Mouse (Mus musculus): Measurements from ENCODE around the gene Dalrd3. TPM values are rescaled to one million over a fixed set of nuclear protein-coding genes. Genes with fewer than 3 reads are reported as not detected.

The Dalrd3 gene
- polyA plus RNA-seq, 1 experiment from 2014 or later, result 175 TPM

DNA sequence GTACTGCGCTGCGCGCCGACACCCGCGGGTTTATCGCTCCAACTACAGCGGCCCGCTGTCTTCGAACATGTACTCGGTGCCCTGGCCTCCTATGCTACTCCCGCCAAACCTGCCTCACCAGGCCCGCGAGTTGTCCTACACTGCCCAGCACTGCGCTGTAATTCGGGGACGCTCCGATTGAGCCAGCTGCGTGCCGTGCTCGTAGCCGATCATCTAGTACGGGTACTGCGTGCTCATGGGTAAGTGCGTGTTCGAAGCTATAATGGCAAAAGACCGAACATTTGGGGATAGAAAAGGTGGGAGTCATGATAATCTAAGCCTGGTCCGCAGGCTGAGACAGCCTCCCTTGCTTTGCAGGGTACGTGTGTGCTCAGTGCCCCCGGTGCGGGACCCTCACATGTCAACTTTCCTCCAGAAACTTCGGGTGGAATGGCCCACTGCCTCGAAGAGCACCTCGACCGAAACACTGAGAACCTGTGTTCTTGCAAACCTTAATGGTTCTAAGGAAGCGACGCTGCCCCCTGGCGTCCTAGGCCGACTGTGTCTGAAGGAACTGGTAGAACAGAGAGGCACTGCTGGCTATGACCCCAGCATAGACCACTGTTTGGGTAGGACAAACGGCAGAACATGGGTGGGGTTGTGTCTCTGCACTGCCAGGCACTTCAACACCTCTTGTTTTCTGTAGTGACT, 666 bp downstream of the Dalrd3 start:
- Histone ChIP-seq H3K9ac (ENCODE audit: low read depth, low read length) (peak overlapping the region; percentile 68), H3K27ac (ENCODE audit: low read depth, low read length) (peak overlapping the region; percentile 62; the same call in 1 of the 2 replicates), H3K4me1 (replicated peaks; ENCODE audit: control insufficient read depth, insufficient read depth, low read length) (peaks cover 16% of the 10 kb centered on the region), H3K4me3 (ENCODE audit: low read depth, low read length) (peak overlapping the region; percentile 56), H3K9me3 (ENCODE audit: control insufficient read depth, low read length) (no peaks in the 10 kb centered on the region), H3K36me3 (ENCODE audit: control insufficient read depth, insufficient read depth, low read length) (peaks cover 13% of the 10 kb centered on the region), H3K4me2 (replicated peaks; ENCODE audit: low read depth, low read length) (peak overlapping the region; percentile 95), H3K27me3 (ENCODE audit: control insufficient read depth, insufficient read depth, low read length) (no peaks in the 10 kb centered on the region)
- WGBS, result 2% methylated on average over 40 of the region's 40 CpGs
- peak; percentile 85 for DNase-seq (ENCODE audit: low spot score)
- no peak for ATAC-seq (ENCODE audit: low FRiP score)

GRCm38 (mm10) chr9:108571401-108571973, 1.8 kb downstream of the Dalrd3 start:
- H3K4me3 ChIP-seq (ENCODE audit: low read depth, low read length), result no peak overlapping the region; the same call in 1 of the 2 replicates
- ATAC-seq (ENCODE audit: low FRiP score) (no peak), DNase-seq (ENCODE audit: low spot score) (no peak)
- no peak overlapping the region for H3K27ac ChIP-seq (ENCODE audit: low read depth, low read length)
- H3K36me3 ChIP-seq (ENCODE audit: control insufficient read depth, insufficient read depth, low read length), result peaks cover 16% of the 10 kb centered on the region
- 96% methylated on average over 16 of the region's 16 CpGs for WGBS
- H3K9ac ChIP-seq (ENCODE audit: low read depth, low read length), result no peak overlapping the region
- H3K4me1 ChIP-seq (replicated peaks; ENCODE audit: control insufficient read depth, insufficient read depth, low read length), result peaks cover 11% of the 10 kb centered on the region
- H3K9me3 ChIP-seq (ENCODE audit: control insufficient read depth, low read length), result no peaks in the 10 kb centered on the region
- H3K4me2 ChIP-seq (replicated peaks; ENCODE audit: low read depth, low read length), result no peak overlapping the region
- H3K27me3 ChIP-seq (ENCODE audit: control insufficient read depth, insufficient read depth, low read length), result no peaks in the 10 kb centered on the region

- no peak overlapping the region for H3K9ac ChIP-seq (ENCODE audit: low read depth, low read length)
- WGBS, result 91% methylated on average over 10 of the region's 10 CpGs
Observed at GRCm38 (mm10) chr9:108572321-108572720, 2.6 kb downstream of the Dalrd3 start.

GRCm38 (mm10) chr9:108573774-108574690, 4.3 kb downstream of the Dalrd3 start:
- DNase-seq (ENCODE audit: low spot score) (peak; percentile 83), ATAC-seq (ENCODE audit: low FRiP score) (no peak)
- Histone ChIP-seq H3K27ac (ENCODE audit: low read depth, low read length) (no peak overlapping the region), H3K9me3 (ENCODE audit: control insufficient read depth, low read length) (no peaks in the 10 kb centered on the region), H3K27me3 (ENCODE audit: control insufficient read depth, insufficient read depth, low read length) (no peaks in the 10 kb centered on the region), H3K4me3 (ENCODE audit: low read depth, low read length) (no peak overlapping the region), H3K4me2 (replicated peaks; ENCODE audit: low read depth, low read length) (no peak overlapping the region), H3K9ac (ENCODE audit: low read depth, low read length) (no peak overlapping the region), H3K36me3 (ENCODE audit: control insufficient read depth, insufficient read depth, low read length) (peaks cover 16% of the 10 kb centered on the region), H3K4me1 (replicated peaks; ENCODE audit: control insufficient read depth, insufficient read depth, low read length) (peaks cover 10% of the 10 kb centered on the region; the same call in 1 of the 2 replicates)
- 51% methylated on average over 26 of the region's 26 CpGs for WGBS

More at GRCm38 (mm10) chr9:108572321-108572720, 2.6 kb downstream of the Dalrd3 start:
- Histone ChIP-seq H3K27me3 (ENCODE audit: control insufficient read depth, insufficient read depth, low read length) (no peaks in the 10 kb centered on the region), H3K4me3 (ENCODE audit: low read depth, low read length) (no peak overlapping the region), H3K4me2 (replicated peaks; ENCODE audit: low read depth, low read length) (no peak overlapping the region), H3K9me3 (ENCODE audit: control insufficient read depth, low read length) (no peaks in the 10 kb centered on the region), H3K27ac (ENCODE audit: low read depth, low read length) (no peak overlapping the region), H3K36me3 (ENCODE audit: control insufficient read depth, insufficient read depth, low read length) (peaks cover 16% of the 10 kb centered on the region), H3K4me1 (replicated peaks; ENCODE audit: control insufficient read depth, insufficient read depth, low read length) (peaks cover 17% of the 10 kb centered on the region)
- DNase-seq (ENCODE audit: low spot score) (no peak), ATAC-seq (ENCODE audit: low FRiP score) (no peak)

DNA sequence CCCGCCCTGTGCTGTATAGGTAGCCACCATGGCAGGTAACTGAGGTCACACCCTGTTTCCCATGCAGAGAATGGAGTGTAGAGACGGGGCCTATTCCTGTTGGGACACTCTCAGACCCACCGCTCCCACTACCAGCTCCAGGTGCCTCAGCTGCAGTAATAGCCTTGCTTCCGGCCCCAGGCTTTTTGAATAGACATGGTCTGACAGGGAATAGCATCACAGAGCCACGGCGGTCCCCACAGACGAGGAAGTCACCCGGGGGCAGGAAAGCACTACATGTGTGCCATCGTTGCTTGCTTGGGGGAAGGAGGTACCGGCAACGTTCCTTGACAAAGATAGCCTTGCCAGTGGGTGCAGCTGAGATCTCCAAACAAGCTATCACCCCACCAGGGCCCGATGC, 5.2 kb downstream of the Dalrd3 start:
- Histone ChIP-seq H3K4me2 (replicated peaks; ENCODE audit: low read depth, low read length) (peak overlapping the region; percentile 14; the same call in 1 of the 2 replicates), H3K27ac (ENCODE audit: low read depth, low read length) (no peak overlapping the region), H3K9me3 (ENCODE audit: control insufficient read depth, low read length) (no peaks in the 10 kb centered on the region), H3K9ac (ENCODE audit: low read depth, low read length) (no peak overlapping the region), H3K27me3 (ENCODE audit: control insufficient read depth, insufficient read depth, low read length) (no peaks in the 10 kb centered on the region), H3K4me1 (replicated peaks; ENCODE audit: control insufficient read depth, insufficient read depth, low read length) (peaks cover 16% of the 10 kb centered on the region; the same call in 1 of the 2 replicates), H3K36me3 (ENCODE audit: control insufficient read depth, insufficient read depth, low read length) (peaks cover 16% of the 10 kb centered on the region), H3K4me3 (ENCODE audit: low read depth, low read length) (no peak overlapping the region)
- 87% methylated on average over 12 of the region's 12 CpGs for WGBS
- DNase-seq (ENCODE audit: low spot score) (no peak), ATAC-seq (ENCODE audit: low FRiP score) (no peak)

GRCm38 (mm10) chr9:108575321-108576297, 5.9 kb downstream of the Dalrd3 start:
- Histone ChIP-seq H3K27me3 (ENCODE audit: control insufficient read depth, insufficient read depth, low read length) (no peaks in the 10 kb centered on the region), H3K9me3 (ENCODE audit: control insufficient read depth, low read length) (no peaks in the 10 kb centered on the region), H3K9ac (ENCODE audit: low read depth, low read length) (no peak overlapping the region), H3K4me1 (replicated peaks; ENCODE audit: control insufficient read depth, insufficient read depth, low read length) (peaks cover 13% of the 10 kb centered on the region; the same call in 1 of the 2 replicates), H3K4me2 (replicated peaks; ENCODE audit: low read depth, low read length) (peak overlapping the region; percentile 14), H3K36me3 (ENCODE audit: control insufficient read depth, insufficient read depth, low read length) (peaks cover 16% of the 10 kb centered on the region), H3K27ac (ENCODE audit: low read depth, low read length) (no peak overlapping the region), H3K4me3 (ENCODE audit: low read depth, low read length) (no peak overlapping the region; the same call in 1 of the 2 replicates)
- no peak for DNase-seq (ENCODE audit: low spot score)
- WGBS, result 85% methylated on average over 37 of the region's 37 CpGs
- ATAC-seq (ENCODE audit: low FRiP score), result no peak

DNA sequence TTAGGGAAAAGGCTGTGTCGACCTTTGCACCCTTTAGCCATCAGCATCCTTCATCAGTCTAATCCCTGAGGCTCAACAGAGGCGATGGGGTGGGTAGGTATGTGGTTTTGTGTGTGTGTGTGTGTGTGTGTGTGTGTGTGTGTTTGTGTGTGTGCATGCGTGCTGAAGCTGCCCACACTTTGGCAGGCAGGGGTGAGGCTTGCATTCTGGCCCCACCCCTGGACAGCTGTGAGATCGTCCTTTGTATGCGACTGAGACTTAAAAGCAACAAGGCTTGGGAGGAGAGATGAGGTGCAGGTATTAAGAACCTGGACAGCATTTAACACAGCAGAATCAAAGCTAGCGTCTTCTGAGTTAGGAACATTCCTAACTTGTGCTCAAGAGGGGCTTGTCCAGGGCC, 7.3 kb downstream of the Dalrd3 start:
- no peaks in the 10 kb centered on the region for H3K9me3 ChIP-seq (ENCODE audit: control insufficient read depth, low read length)
- peak overlapping the region; percentile 82 for H3K4me3 ChIP-seq (ENCODE audit: low read depth, low read length)
- no peak for DNase-seq (ENCODE audit: low spot score)
- peaks cover 15% of the 10 kb centered on the region for H3K36me3 ChIP-seq (ENCODE audit: control insufficient read depth, insufficient read depth, low read length)
- H3K4me1 ChIP-seq (replicated peaks; ENCODE audit: control insufficient read depth, insufficient read depth, low read length), result peaks cover 11% of the 10 kb centered on the region; the same call in 1 of the 2 replicates
- ATAC-seq (ENCODE audit: low FRiP score), result no peak
- peak overlapping the region; percentile 71 for H3K4me2 ChIP-seq (replicated peaks; ENCODE audit: low read depth, low read length)
- H3K9ac ChIP-seq (ENCODE audit: low read depth, low read length), result peak overlapping the region; percentile 84
- 55% methylated on average over 6 of the region's 6 CpGs for WGBS
- no peak overlapping the region for H3K27ac ChIP-seq (ENCODE audit: low read depth, low read length)
- H3K27me3 ChIP-seq (ENCODE audit: control insufficient read depth, insufficient read depth, low read length), result no peaks in the 10 kb centered on the region
